ENCODE assay signal across 12 mouse cellular contexts in genomic region chr17:31259825-31260224, GRCm38 (mm10). TPM values are rescaled to one million over a fixed set of nuclear protein-coding genes. Genes with fewer than 3 reads are reported as not detected.
DNase-seq lines count a peak whose midpoint lies in the region; ATAC-seq and TF ChIP-seq lines count a peak whose summit lies in the region.
"Had no signal": no experiment of that assay in that cellular context is flagged by ENCODE, and none has a peak within 500 bp of the region (broad histone marks: within the 10 kb centered on the region; RNA-seq: fewer than 3 reads in every experiment).

No protein-coding gene starts in this region.

- 75% methylated on average over 4 of the region's 4 CpGs for WGBS in kidney, embryonic 14.5 days
- 80% methylated on average over 4 of the region's 4 CpGs for WGBS in thymus, adult 2 months
- 75% methylated on average over 4 of the region's 4 CpGs for WGBS in midbrain, embryonic 14.5 days

- H3K9me3 ChIP-seq in kidney, embryonic 14.5 days (ENCODE audit: control insufficient read depth, low read length): no peaks in the 10 kb centered on the region
- H3K9me3 ChIP-seq in midbrain, embryonic 14.5 days (ENCODE audit: control insufficient read depth, low read length): no peaks in the 10 kb centered on the region
- H3K9me3 ChIP-seq: hindbrain, embryonic 15.5 days; midbrain, embryonic 13.5 days had no signal

- H3K36me3 ChIP-seq in kidney, embryonic 14.5 days (ENCODE audit: control insufficient read depth, insufficient read depth, low read length): no peaks in the 10 kb centered on the region
- no peaks in the 10 kb centered on the region for H3K36me3 ChIP-seq in thymus, adult 2 months (ENCODE audit: control insufficient read depth, insufficient read depth, low read length)
- H3K36me3 ChIP-seq in midbrain, embryonic 14.5 days (ENCODE audit: control insufficient read depth, insufficient read depth, low read length): no peaks in the 10 kb centered on the region
- H3K36me3 ChIP-seq: hindbrain, embryonic 15.5 days; midbrain, embryonic 13.5 days had no signal

- no peak overlapping the region for H3K4me3 ChIP-seq in kidney, embryonic 14.5 days (ENCODE audit: low read length)
- H3K4me3 ChIP-seq in thymus, adult 2 months (ENCODE audit: control insufficient read depth, insufficient read depth, low read length): no peak overlapping the region
- H3K4me3 ChIP-seq in midbrain, embryonic 14.5 days (replicated peaks; ENCODE audit: low read depth, low read length): no peak overlapping the region
- H3K4me3 ChIP-seq: hindbrain, embryonic 15.5 days; midbrain, embryonic 13.5 days had no signal

- ATAC-seq in kidney, embryonic 14.5 days (ENCODE audit: low FRiP score, low TSS enrichment): no peak
- ATAC-seq in midbrain, embryonic 14.5 days (ENCODE audit: low FRiP score, low TSS enrichment): no peak
- ATAC-seq: midbrain, embryonic 13.5 days had no signal

- H3K4me2 ChIP-seq in kidney, embryonic 14.5 days (replicated peaks; ENCODE audit: low read depth, low read length): no peak overlapping the region
- no peak overlapping the region for H3K4me2 ChIP-seq in midbrain, embryonic 14.5 days (ENCODE audit: low read length)
- H3K4me2 ChIP-seq: hindbrain, embryonic 15.5 days; midbrain, embryonic 13.5 days had no signal

- no peak for TF ChIP-seq CTCF in thymus, adult 2 months (IDR thresholded peaks at IDR 0.05; ENCODE audit: borderline replicate concordance, control insufficient read depth, extremely low read depth, insufficient read depth, low read length, poor library complexity)
- TF ChIP-seq CTCF in brain, embryonic 14.5 days (IDR thresholded peaks at IDR 0.05; ENCODE audit: borderline replicate concordance, extremely low read depth, insufficient read depth, insufficient read length): peak; percentile 19; the same call in 1 of the 2 replicates

- H3K9ac ChIP-seq in kidney, embryonic 14.5 days (ENCODE audit: low read depth, low read length): no peak overlapping the region
- H3K9ac ChIP-seq in midbrain, embryonic 14.5 days (replicated peaks; ENCODE audit: low read length): no peak overlapping the region
- H3K9ac ChIP-seq: hindbrain, embryonic 15.5 days; midbrain, embryonic 13.5 days had no signal

- H3K27me3 ChIP-seq in kidney, embryonic 14.5 days (ENCODE audit: control insufficient read depth, insufficient read depth, low read length): no peaks in the 10 kb centered on the region
- no peaks in the 10 kb centered on the region for H3K27me3 ChIP-seq in thymus, adult 2 months (ENCODE audit: control insufficient read depth, insufficient read depth, low read length)
- no peaks in the 10 kb centered on the region for H3K27me3 ChIP-seq in midbrain, embryonic 14.5 days (ENCODE audit: control insufficient read depth, insufficient read depth, low read length)
- H3K27me3 ChIP-seq: hindbrain, embryonic 15.5 days; midbrain, embryonic 13.5 days had no signal

- H3K27ac ChIP-seq in kidney, embryonic 14.5 days (ENCODE audit: low read depth, low read length): no peak overlapping the region
- H3K27ac ChIP-seq in thymus, adult 2 months (ENCODE audit: control insufficient read depth, insufficient read depth, low read length): no peak overlapping the region
- H3K27ac ChIP-seq in midbrain, embryonic 14.5 days (replicated peaks; ENCODE audit: low read depth, low read length): no peak overlapping the region
- H3K27ac ChIP-seq: hindbrain, embryonic 15.5 days; midbrain, embryonic 13.5 days had no signal

- peak; percentile 38 to 44 for DNase-seq in kidney, postnatal 25 days
- peak; percentile 58 for DNase-seq in thymus, adult 2 months
- DNase-seq in thymus, postnatal 0 days (ENCODE audit: low spot score): no peak
- DNase-seq in brain, embryonic 14.5 days (ENCODE audit: low read depth): no peak
- peak; percentile 46 for DNase-seq in thymus, postnatal 25 days
- DNase-seq in layer of hippocampus, adult 11-12 months (ENCODE audit: low spot score): no peak
- no peak for DNase-seq in midbrain, embryonic 14.5 days
- DNase-seq: cerebellum, adult 11-12 months; right cerebral cortex, adult 18-20 months had no signal

- TF ChIP-seq POLR2A in thymus, adult 2 months (IDR thresholded peaks at IDR 0.05; ENCODE audit: control insufficient read depth, extremely low read depth, insufficient read depth, low read length, poor library complexity): no peak
- no peak for TF ChIP-seq POLR2A in brain, embryonic 14.5 days (IDR thresholded peaks at IDR 0.05; ENCODE audit: borderline replicate concordance, extremely low read depth, insufficient read depth, insufficient read length, poor library complexity, severe bottlenecking)

- peaks cover 3% of the 10 kb centered on the region; the same call in 1 of the 2 replicates for H3K4me1 ChIP-seq in kidney, embryonic 14.5 days (ENCODE audit: control insufficient read depth, insufficient read depth, low read length)
- H3K4me1 ChIP-seq in thymus, adult 2 months (replicated peaks; ENCODE audit: control insufficient read depth, insufficient read depth, low read length): peaks cover 5% of the 10 kb centered on the region
- H3K4me1 ChIP-seq in midbrain, embryonic 14.5 days (ENCODE audit: control insufficient read depth, insufficient read depth, low read length): no peaks in the 10 kb centered on the region

RNA-seq across cellular contexts. Expression of gene Rsph1, which starts 17.4 kb away (rescaled TPM):
- 1.2 and 1.6 TPM in 2 replicates for polyA plus RNA-seq in kidney, embryonic 14.5 days (2014; fragmentation: Nextera tagmentation; extraction: Ambion mirVana)
- 0.29 and 0.51 TPM in 2 replicates for polyA plus RNA-seq in thymus, adult 2 months (2012; rRNA removed)
- polyA plus RNA-seq in thymus, postnatal 0 days (2015; fragmentation: Nextera tagmentation; extraction: Ambion mirVana): 0.90 and 1.2 TPM in 2 replicates
- polyA plus RNA-seq in brain, embryonic 14.5 days (2012; rRNA removed): 0.59 and 3.3 TPM in 2 replicates
- polyA plus RNA-seq in midbrain, embryonic 14.5 days (2014; fragmentation: Nextera tagmentation; extraction: Ambion mirVana): 1.5 and 2.0 TPM in 2 replicates

RNA-seq across cellular contexts. Expression of gene Slc37a1, which starts 26.8 kb away (rescaled TPM):
- polyA plus RNA-seq in kidney, embryonic 14.5 days (2014; fragmentation: Nextera tagmentation; extraction: Ambion mirVana): 3.0 and 3.3 TPM in 2 replicates
- 59.6 and 59.7 TPM in 2 replicates for polyA plus RNA-seq in thymus, adult 2 months (2012; rRNA removed)
- polyA plus RNA-seq in thymus, postnatal 0 days (2015; fragmentation: Nextera tagmentation; extraction: Ambion mirVana): 12.8 and 14.1 TPM in 2 replicates
- polyA plus RNA-seq in brain, embryonic 14.5 days (2012; rRNA removed): 19.7 and 21.3 TPM in 2 replicates
- polyA plus RNA-seq in midbrain, embryonic 14.5 days (2014; fragmentation: Nextera tagmentation; extraction: Ambion mirVana): 12.0 and 12.8 TPM in 2 replicates

RNA-seq across cellular contexts. Expression of gene Ubash3a, which starts 52.2 kb away (rescaled TPM):
- 0.14 and 0.40 TPM in 2 replicates for polyA plus RNA-seq in kidney, embryonic 14.5 days (2014; fragmentation: Nextera tagmentation; extraction: Ambion mirVana)
- polyA plus RNA-seq in thymus, adult 2 months (2012; rRNA removed): 95.5 and 126 TPM in 2 replicates
- 66.8 and 75.0 TPM in 2 replicates for polyA plus RNA-seq in thymus, postnatal 0 days (2015; fragmentation: Nextera tagmentation; extraction: Ambion mirVana)
- 0.03 TPM in 1 of 2 replicates, not detected in the other for polyA plus RNA-seq in brain, embryonic 14.5 days (2012; rRNA removed)
- 0.28 TPM in 1 of 2 replicates, not detected in the other for polyA plus RNA-seq in midbrain, embryonic 14.5 days (2014; fragmentation: Nextera tagmentation; extraction: Ambion mirVana)
- polyA plus RNA-seq: hindbrain, embryonic 15.5 days had no signal

Comparison
In these comparisons a context has a peak if more than half of its experiments do, and no peak if none do; other contexts are left out.
1. DNase-seq: peak in kidney, postnatal 25 days (2 of 2), thymus, adult 2 months (single experiment) and thymus, postnatal 25 days (single experiment); none in thymus, postnatal 0 days (single experiment), brain, embryonic 14.5 days (single experiment), layer of hippocampus, adult 11-12 months (single experiment) and midbrain, embryonic 14.5 days (single experiment).
2. RNA of gene Ubash3a, which starts 52.2 kb away (polyA plus RNA-seq): 95.5 to 126 TPM in thymus, adult 2 months and 66.8 to 75.0 TPM in thymus, postnatal 0 days; 0.14 to 0.40 TPM in kidney, embryonic 14.5 days, 0.28 TPM in midbrain, embryonic 14.5 days and 0.03 TPM in brain, embryonic 14.5 days; every median in the first group is over 10 times any median in the second.